Mouse (Mus musculus) lung, embryonic 14.5 days (tissue): ENCODE results near the gene Sync. TPM values are rescaled to one million over a fixed set of nuclear protein-coding genes. Genes with fewer than 3 reads are reported as not detected.
A peak's percentile ranks its signal among the peaks of the same experiment; 100 is the strongest.

ENCODE experiments used
- ATAC-seq: fragments of 200-750 bp; cut with Nextera tagmentation; 2 replicates; pipeline ENCODE4 v1.8.0; 2017; ENCODE audit warnings: mild to moderate bottlenecking, moderate TSS enrichment, moderate library complexity; ENCODE audit not compliant: insufficient read depth
- DNase-seq: peaks from one replicate; pipeline ENCODE4 v3.0.0-alpha.2; 2015
- H3K27ac ChIP-seq: fragments of 300-500 bp; sonication (generic); 2 replicates; pipeline ENCODE4 v1.5.1; 2014; ENCODE audit warnings: low read depth, mild to moderate bottlenecking, moderate library complexity
- H3K27me3 ChIP-seq: fragments of 300-500 bp; sonication (generic); 2 replicates; pipeline ENCODE4 v1.6.1; 2014; ENCODE audit warnings: low read length, control low read depth; ENCODE audit not compliant: insufficient read depth
- H3K36me3 ChIP-seq: fragments of 300-500 bp; sonication (generic); 2 replicates; pipeline ENCODE4 v1.6.1; 2014; ENCODE audit warnings: control low read depth; ENCODE audit not compliant: insufficient read depth
- H3K4me1 ChIP-seq: fragments of 300-500 bp; sonication (generic); 2 replicates; pipeline ENCODE4 v1.6.1; 2014; ENCODE audit warnings: antibody characterized with exemption, control low read depth; ENCODE audit not compliant: insufficient read depth
- H3K4me2 ChIP-seq: fragments of 300-500 bp; sonication (generic); 2 replicates; pipeline ENCODE4 v1.6.1; 2014; ENCODE audit warnings: mild to moderate bottlenecking
- H3K4me3 ChIP-seq: fragments of 300-500 bp; sonication (generic); 2 replicates; pipeline ENCODE4 v1.5.1; 2014; ENCODE audit warnings: low read depth, low read length
- H3K9ac ChIP-seq: fragments of 300-500 bp; sonication (generic); 2 replicates; pipeline ENCODE4 v1.6.1; 2014
- H3K9me3 ChIP-seq: fragments of 300-500 bp; sonication (generic); 2 replicates; pipeline ENCODE4 v1.6.1; 2016; ENCODE audit warnings: low read depth, low read length, control low read depth
- CTCF ChIP-seq: IDR thresholded peaks from 2 replicates; pipeline ENCODE4 v1.5.1; 2016; ENCODE audit warnings: antibody characterized with exemption, low read depth
- WGBS: fragments of 180-500 bp; shearing (Covaris S2); extraction: QIAGEN DNeasy Blood & Tissue Kit; methylation state at CpG from one replicate; pipeline ENCODE4 v1.1.7; 2014; 5-methylcytosine and 5-hydroxymethylcytosine counted together
- polyA plus RNA-seq: library from polyadenylated mRNA; unstranded; fragments of >200 nt; fragmentation: Nextera tagmentation; extraction: Ambion mirVana; gene quantifications from 2 replicates; pipeline ENCODE4 v1.2.1, GENCODE M21; 2014

The Sync gene
- polyA plus RNA-seq, 1 experiment from 2014 or later, result 0.33 TPM

DNA sequence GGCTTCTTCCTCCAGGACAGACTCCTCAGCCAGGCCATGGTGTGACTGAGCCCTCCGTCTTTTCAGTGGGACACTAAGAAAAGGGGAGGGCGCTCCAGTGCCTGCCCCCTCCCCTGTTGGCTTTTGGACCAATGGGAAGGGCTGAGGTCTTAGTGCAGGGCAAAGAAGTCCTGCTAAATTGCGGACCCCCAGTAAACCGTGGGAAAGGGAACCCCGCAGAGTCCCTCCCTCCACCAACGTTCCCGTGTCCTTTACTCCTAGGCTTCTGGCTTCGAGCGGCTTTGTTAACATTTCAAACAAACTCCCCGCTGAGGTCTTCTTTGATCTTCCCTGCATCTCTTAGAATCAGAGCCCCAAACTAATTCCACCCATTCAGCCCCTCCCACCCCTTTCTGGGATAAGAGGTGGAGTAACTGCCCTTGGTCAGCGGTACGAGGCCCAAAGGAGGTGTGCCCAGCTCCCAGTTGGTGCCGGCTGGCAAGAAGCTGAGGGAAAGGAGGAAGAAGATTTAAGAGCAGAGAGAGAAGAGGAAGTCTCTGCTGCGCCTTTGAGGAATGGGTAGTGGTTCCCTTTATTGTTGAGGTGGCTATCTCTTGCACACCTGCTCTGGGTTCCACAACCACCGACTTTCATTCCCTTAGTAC lies 35.8 kb upstream of the Sync start:
- WGBS, result 5% methylated on average over 15 of the region's 15 CpGs
- no peak for DNase-seq
- no peak overlapping the region for H3K27ac ChIP-seq
- no peaks in the 10 kb centered on the region for H3K36me3 ChIP-seq
- peak; percentile 48; the same call in 1 of the 2 replicates for ATAC-seq
- H3K4me1 ChIP-seq, result peaks cover 11% of the 10 kb centered on the region
- no peaks in the 10 kb centered on the region for H3K9me3 ChIP-seq
- peaks cover 25% of the 10 kb centered on the region for H3K27me3 ChIP-seq
- H3K9ac ChIP-seq, result 0 out of 2 replicates have a peak overlapping the region, but pooled peaks have one; percentile 9
- peak overlapping the region; percentile 42 for H3K4me2 ChIP-seq
- H3K4me3 ChIP-seq, result no peak overlapping the region
- TF ChIP-seq CTCF, result no peak

DNA sequence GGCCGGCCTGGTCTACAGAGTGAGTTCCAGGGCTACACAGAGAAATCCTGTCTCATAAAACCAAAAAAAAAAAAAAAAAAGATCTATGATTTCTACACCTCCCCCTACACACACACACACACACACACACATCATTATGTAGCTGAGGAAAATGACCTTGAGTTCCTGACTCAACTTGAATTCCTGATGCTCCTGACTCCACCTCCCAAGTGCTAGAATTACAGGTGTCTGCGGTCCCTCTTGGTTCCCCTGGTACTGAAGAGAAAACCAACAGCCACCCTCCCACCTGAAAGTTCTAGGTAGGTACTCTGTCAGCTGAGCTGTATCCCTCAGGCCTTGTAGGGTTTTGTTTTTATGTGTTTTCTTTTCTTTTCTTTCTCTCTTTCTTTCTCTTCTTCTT lies 34.9 kb upstream of the Sync start:
- 87% methylated on average over 2 of the region's 2 CpGs for WGBS
- peaks cover 16% of the 10 kb centered on the region for H3K27me3 ChIP-seq

DNA sequence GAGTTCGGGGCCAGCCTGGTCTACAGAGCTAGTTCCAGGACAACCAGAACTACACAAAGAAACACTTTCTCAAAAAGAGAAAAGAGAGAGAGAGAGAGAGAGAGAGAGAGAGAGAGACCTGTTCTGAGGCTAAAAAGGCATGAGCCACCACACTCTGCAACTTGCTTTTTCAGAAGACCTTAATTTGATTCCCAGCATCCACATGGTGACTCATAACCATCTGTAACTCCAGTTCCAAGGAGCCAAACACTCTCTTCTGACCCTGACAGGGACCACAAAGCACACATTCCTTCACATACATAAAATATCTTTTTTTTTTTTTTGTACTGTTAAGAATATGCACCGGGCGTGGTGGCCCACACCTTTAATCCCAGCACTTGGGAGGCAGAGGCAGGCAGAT lies 32.8 kb upstream of the Sync start:
- no peak overlapping the region for H3K9ac ChIP-seq
- no peak for ATAC-seq
- H3K36me3 ChIP-seq, result no peaks in the 10 kb centered on the region
- H3K4me1 ChIP-seq, result peaks cover 17% of the 10 kb centered on the region
- H3K9me3 ChIP-seq, result no peaks in the 10 kb centered on the region
- peaks cover 4% of the 10 kb centered on the region for H3K27me3 ChIP-seq
- no peak for TF ChIP-seq CTCF
- no peak overlapping the region for H3K27ac ChIP-seq
- no peak for DNase-seq
- 85% methylated on average over 3 of the region's 3 CpGs for WGBS
- no peak overlapping the region for H3K4me2 ChIP-seq
- no peak overlapping the region for H3K4me3 ChIP-seq

More for the DNA sequence above, 34.9 kb upstream of the Sync start:
- no peak overlapping the region for H3K27ac ChIP-seq
- no peak for TF ChIP-seq CTCF
- H3K4me1 ChIP-seq, result peaks cover 17% of the 10 kb centered on the region
- H3K4me2 ChIP-seq, result no peak overlapping the region
- H3K36me3 ChIP-seq, result no peaks in the 10 kb centered on the region
- no peak overlapping the region for H3K9ac ChIP-seq
- ATAC-seq (no peak), DNase-seq (no peak)
- no peaks in the 10 kb centered on the region for H3K9me3 ChIP-seq
- H3K4me3 ChIP-seq, result no peak overlapping the region

DNA sequence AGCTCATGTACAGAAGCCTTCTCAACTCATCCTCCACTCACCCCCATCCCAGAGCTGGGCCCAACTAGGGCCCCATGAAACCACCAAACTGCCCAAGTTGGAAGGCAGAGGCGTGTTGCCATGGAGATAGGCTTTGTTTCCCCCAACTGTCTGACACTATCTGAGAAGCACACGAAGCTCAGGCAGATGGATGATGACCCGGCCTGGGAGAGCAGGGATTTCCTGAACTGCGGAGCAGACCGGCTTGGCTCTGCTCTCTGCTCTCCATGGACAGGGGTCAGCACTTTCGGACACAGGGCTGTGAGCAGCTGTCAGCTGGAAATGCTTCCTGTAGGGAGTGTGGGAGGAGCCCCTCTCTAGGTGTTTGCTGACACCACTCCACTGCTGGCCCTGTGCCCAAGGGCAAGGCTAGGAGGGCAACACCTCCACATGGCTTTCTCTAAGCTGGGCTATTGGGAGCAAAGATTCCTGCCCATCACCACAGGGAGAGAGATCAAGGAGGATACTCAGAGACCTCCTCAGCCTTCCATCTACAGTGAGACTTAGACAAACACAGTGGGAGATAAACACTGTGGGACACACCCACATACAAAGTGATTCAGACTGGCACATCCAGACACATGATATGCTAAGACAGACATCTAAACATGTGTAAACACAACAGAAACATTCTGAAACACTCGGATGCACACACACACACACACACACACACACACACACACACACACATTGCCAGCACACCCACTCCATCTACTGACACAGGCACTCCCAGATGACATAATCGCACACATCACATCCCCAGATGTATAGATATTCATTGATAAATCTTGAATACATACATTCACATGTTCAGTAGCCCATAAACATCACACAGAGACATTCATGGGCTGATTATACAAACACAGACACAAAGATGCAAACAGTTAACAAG lies 30.7 kb upstream of the Sync start:
- H3K36me3 ChIP-seq, result no peaks in the 10 kb centered on the region
- H3K4me3 ChIP-seq, result no peak overlapping the region
- TF ChIP-seq CTCF, result no peak
- no peak overlapping the region for H3K9ac ChIP-seq
- DNase-seq, result peak; percentile 79
- H3K4me1 ChIP-seq, result peaks cover 15% of the 10 kb centered on the region
- peak overlapping the region; percentile 26; the same call in 1 of the 2 replicates for H3K4me2 ChIP-seq
- no peaks in the 10 kb centered on the region; the same call in 1 of the 2 replicates for H3K27me3 ChIP-seq
- H3K9me3 ChIP-seq, result no peaks in the 10 kb centered on the region
- peak overlapping the region; percentile 67 for H3K27ac ChIP-seq
- peak; percentile 81 for ATAC-seq
- WGBS, result 13% methylated on average over 8 of the region's 8 CpGs

DNA sequence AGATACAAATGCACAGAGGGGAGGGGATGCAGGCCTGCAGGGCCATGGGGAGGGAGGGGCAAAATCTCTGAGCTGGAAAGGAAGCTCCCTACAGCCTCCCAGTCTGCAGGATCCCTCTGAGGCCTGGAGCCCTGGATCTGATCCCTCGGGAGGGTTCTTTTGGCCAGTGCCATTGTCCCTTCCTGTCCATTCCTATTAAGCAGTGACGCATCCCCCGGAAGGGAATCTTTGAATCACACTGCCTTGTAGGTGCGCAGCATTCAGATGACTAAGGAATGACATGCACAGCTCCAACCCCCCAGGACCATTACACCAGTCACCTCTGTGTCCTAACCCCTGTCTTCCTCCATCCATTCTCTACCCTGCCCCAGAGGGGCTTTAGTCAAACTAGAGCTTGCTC lies 28.3 kb upstream of the Sync start:
- Histone ChIP-seq H3K36me3 (no peaks in the 10 kb centered on the region), H3K4me1 (peaks cover 19% of the 10 kb centered on the region), H3K27ac (no peak overlapping the region), H3K9ac (no peak overlapping the region), H3K9me3 (no peaks in the 10 kb centered on the region), H3K27me3 (no peaks in the 10 kb centered on the region; the same call in 1 of the 2 replicates), H3K4me2 (no peak overlapping the region), H3K4me3 (no peak overlapping the region)
- DNase-seq (no peak), ATAC-seq (no peak)
- 83% methylated on average over 4 of the region's 4 CpGs for WGBS
- no peak for TF ChIP-seq CTCF

DNA sequence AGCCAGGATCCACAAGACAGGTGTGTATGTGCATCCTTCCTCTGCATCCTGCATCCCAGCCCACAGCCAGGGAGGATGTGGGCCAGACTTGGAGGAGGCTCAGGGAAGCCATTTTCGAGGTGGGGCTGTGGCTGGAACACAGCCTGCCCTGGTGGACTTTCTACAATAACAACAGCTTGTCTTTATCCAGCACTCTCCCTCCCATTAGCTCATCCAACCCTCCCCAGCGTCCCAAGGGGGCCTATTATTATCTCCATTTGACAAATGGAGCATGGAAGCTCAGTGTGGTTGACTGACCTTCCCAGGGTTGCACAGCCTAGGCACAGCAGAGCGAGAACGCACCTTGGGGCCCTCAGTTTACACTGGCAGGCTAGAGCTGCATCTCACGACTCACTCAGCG lies 26.7 kb upstream of the Sync start:
- Histone ChIP-seq H3K9ac (no peak overlapping the region), H3K27ac (no peak overlapping the region), H3K4me3 (no peak overlapping the region), H3K4me2 (no peak overlapping the region), H3K4me1 (peaks cover 19% of the 10 kb centered on the region), H3K36me3 (no peaks in the 10 kb centered on the region), H3K27me3 (no peaks in the 10 kb centered on the region; the same call in 1 of the 2 replicates), H3K9me3 (no peaks in the 10 kb centered on the region)
- ATAC-seq (no peak), DNase-seq (peak; percentile 41)
- TF ChIP-seq CTCF, result no peak
- 20% methylated on average over 6 of the region's 6 CpGs for WGBS

- Histone ChIP-seq H3K9ac (no peak within 1 kb of the TSS), H3K27me3 (no peaks in the 10 kb centered on the region; the same call in 1 of the 2 replicates)
- WGBS, result 10% methylated on average over 4 of the region's 4 CpGs
Measured at GRCm38 (mm10) chr4:129261196-129261595, 26.2 kb upstream of the Sync start, which contains the start of gene C77080. C77080 (minus strand) TSS chr4:129261404.

More at GRCm38 (mm10) chr4:129261196-129261595, 26.2 kb upstream of the Sync start, which contains the start of gene C77080:
- H3K36me3 ChIP-seq, result no peaks in the 10 kb centered on the region
- H3K9me3 ChIP-seq, result no peaks in the 10 kb centered on the region
- no peak within 1 kb of the TSS for H3K27ac ChIP-seq
- DNase-seq (no peak), ATAC-seq (no peak)
- peaks cover 18% of the 10 kb centered on the region for H3K4me1 ChIP-seq
- TF ChIP-seq CTCF, result no peak
- no peak within 1 kb of the TSS for H3K4me2 ChIP-seq
- H3K4me3 ChIP-seq, result no peak within 1 kb of the TSS
